Mouse (Mus musculus): ENCODE data around the gene Omt2b.

DNA sequence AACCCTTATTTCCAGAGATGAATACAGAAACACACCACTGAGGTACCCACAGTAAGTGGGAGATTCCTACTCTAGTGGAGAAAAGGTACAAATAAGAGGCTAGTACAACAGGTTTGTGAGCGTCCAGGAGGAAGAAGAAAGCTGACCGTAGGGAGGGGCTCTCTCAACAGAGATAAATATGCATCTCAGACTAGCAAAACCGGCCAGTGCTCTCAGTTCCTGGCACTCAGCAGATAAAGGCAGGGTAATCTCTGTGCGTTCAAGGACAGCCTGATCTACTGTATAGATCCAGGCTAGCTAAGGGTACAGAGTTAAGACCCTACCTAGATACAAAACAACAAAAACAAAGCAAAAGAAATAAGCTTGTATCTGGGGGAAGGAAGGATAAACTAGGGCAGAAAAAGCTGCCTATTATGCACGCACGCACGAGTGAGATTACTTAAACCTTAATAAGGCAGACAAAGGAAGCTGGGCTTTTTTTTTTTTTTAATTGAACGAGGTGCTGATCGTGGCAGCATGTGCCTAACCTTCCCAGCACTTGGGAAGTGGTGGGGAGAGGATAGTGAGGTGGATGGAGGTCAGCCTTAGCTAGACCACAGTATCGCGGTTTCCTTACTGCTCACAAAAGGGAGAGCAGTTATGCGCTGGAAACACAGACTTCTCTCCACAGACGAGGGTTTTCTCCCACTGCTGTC, 38.6 kb downstream of the Omt2b start:
- TF ChIP-seq CTCF (IDR thresholded peaks at IDR 0.05; ENCODE audit: insufficient read depth, low read length) (no peak), POLR2A (IDR thresholded peaks at IDR 0.05; ENCODE audit: borderline replicate concordance, extremely low read depth, low read depth, low read length) (no peak)

All from lung, adult 2 months (tissue).